Comparison of ENCODE assay signal across 17 mouse cellular contexts in the genomic region with DNA sequence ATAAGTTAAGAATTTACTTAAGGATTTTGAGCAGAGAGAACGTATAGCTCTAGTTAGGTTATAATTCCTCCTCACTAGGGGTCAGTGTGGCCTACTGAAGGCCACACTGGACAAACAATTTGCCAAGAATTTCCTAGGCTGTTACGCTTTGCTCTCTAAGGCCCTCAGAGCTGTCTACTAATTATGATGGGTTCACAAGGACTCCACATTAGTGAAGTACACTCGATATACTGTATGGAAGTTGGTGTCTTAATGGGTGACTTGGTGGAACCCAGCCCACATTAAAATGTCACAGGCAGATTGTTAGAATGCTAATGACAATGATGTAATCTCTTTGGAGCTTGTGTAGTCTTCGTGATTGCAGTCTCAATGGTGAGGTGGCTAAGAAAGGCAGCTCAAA.
DNase-seq lines count a peak whose midpoint lies in the region; ATAC-seq and TF ChIP-seq lines count a peak whose summit lies in the region.
"Had no signal": no experiment of that assay in that cellular context is flagged by ENCODE, and none has a peak within 500 bp of the region (broad histone marks: within the 10 kb centered on the region; RNA-seq: fewer than 3 reads in every experiment).

No protein-coding gene starts in this region.

- no peaks in the 10 kb centered on the region for H3K27me3 ChIP-seq in heart, embryonic 13.5 days (replicated peaks)
- no peaks in the 10 kb centered on the region for H3K27me3 ChIP-seq in liver, postnatal 0 days (ENCODE audit: insufficient read depth, low read length)
- H3K27me3 ChIP-seq in liver, embryonic 12.5 days (replicated peaks): no peaks in the 10 kb centered on the region
- H3K27me3 ChIP-seq: midbrain, embryonic 15.5 days had no signal

- no peak overlapping the region for H3K4me3 ChIP-seq in heart, embryonic 13.5 days
- no peak overlapping the region for H3K4me3 ChIP-seq in liver, postnatal 0 days (ENCODE audit: low read depth, low read length)
- no peak overlapping the region for H3K4me3 ChIP-seq in liver, embryonic 12.5 days
- no peak overlapping the region for H3K4me3 ChIP-seq in olfactory bulb, adult 2 months (ENCODE audit: insufficient read depth, low read depth, low read length)
- H3K4me3 ChIP-seq: hindbrain, embryonic 10.5 days; limb, embryonic 10.5 days; midbrain, embryonic 15.5 days had no signal

- no peak for TF ChIP-seq POLR2A in olfactory bulb, adult 2 months (IDR thresholded peaks at IDR 0.05; ENCODE audit: insufficient read depth, low read depth, low read length)

- H3K36me3 ChIP-seq in heart, embryonic 13.5 days: no peaks in the 10 kb centered on the region
- H3K36me3 ChIP-seq in liver, postnatal 0 days (replicated peaks; ENCODE audit: insufficient read depth, low read length): no peaks in the 10 kb centered on the region
- H3K36me3 ChIP-seq in liver, embryonic 12.5 days: no peaks in the 10 kb centered on the region
- H3K36me3 ChIP-seq: hindbrain, embryonic 10.5 days; limb, embryonic 10.5 days; midbrain, embryonic 15.5 days had no signal

- H3K9ac ChIP-seq in heart, embryonic 13.5 days: no peak overlapping the region
- H3K9ac ChIP-seq in liver, postnatal 0 days (replicated peaks): no peak overlapping the region
- H3K9ac ChIP-seq in liver, embryonic 12.5 days: no peak overlapping the region
- H3K9ac ChIP-seq: liver, embryonic 14.5 days; midbrain, embryonic 15.5 days had no signal

- peak overlapping the region; percentile 85 for H3K27ac ChIP-seq in heart, embryonic 13.5 days (replicated peaks)
- no peak overlapping the region for H3K27ac ChIP-seq in liver, postnatal 0 days (ENCODE audit: low read depth)
- no peak overlapping the region for H3K27ac ChIP-seq in liver, embryonic 12.5 days
- peak overlapping the region; percentile 27; the same call in 1 of the 2 replicates for H3K27ac ChIP-seq in olfactory bulb, adult 2 months (ENCODE audit: insufficient read depth, low read depth, low read length)
- H3K27ac ChIP-seq: hindbrain, embryonic 10.5 days; limb, embryonic 10.5 days; liver, embryonic 14.5 days; macrophage; midbrain, embryonic 15.5 days had no signal

- intact Hi-C loops in heart, postnatal 25 days (cut with DNase I): no loop called here

- H3K9me3 ChIP-seq in heart, embryonic 13.5 days: no peaks in the 10 kb centered on the region
- H3K9me3 ChIP-seq in liver, postnatal 0 days (ENCODE audit: low read length): no peaks in the 10 kb centered on the region
- H3K9me3 ChIP-seq in liver, embryonic 12.5 days (replicated peaks): no peaks in the 10 kb centered on the region
- H3K9me3 ChIP-seq: hindbrain, embryonic 10.5 days; limb, embryonic 10.5 days; midbrain, embryonic 15.5 days had no signal

- peak; percentile 42 for DNase-seq in cerebellum, adult 9-10 months
- DNase-seq in cerebellum, adult 8-10 months: no peak
- no peak for DNase-seq in heart, postnatal 25 days (ENCODE audit: low spot score)
- DNase-seq in liver, postnatal 0 days: no peak
- DNase-seq in retina, postnatal 1 day: no peak
- DNase-seq: adrenal gland, postnatal 10 days; gastrocnemius, postnatal 14 days; spleen, adult 18-20 months; thymus, postnatal 36 days had no signal

- 0 out of 2 replicates have a peak, but pooled peaks have one; percentile 12 for TF ChIP-seq CTCF in liver, postnatal 0 days (IDR thresholded peaks at IDR 0.05; ENCODE audit: low read depth)
- no peak for TF ChIP-seq CTCF in olfactory bulb, adult 2 months (IDR thresholded peaks at IDR 0.05; ENCODE audit: insufficient read depth, low read depth, low read length)

- no peak overlapping the region for H3K4me2 ChIP-seq in heart, embryonic 13.5 days
- H3K4me2 ChIP-seq in liver, postnatal 0 days (ENCODE audit: low read depth, low read length): no peak overlapping the region
- no peak overlapping the region for H3K4me2 ChIP-seq in liver, embryonic 12.5 days
- H3K4me2 ChIP-seq: midbrain, embryonic 15.5 days had no signal

- ATAC-seq in heart, embryonic 13.5 days (ENCODE audit: extremely low read depth, insufficient number of reproducible peaks, low FRiP score, low TSS enrichment): no peak
- no peak for ATAC-seq in liver, postnatal 0 days
- no peak for ATAC-seq in liver, embryonic 12.5 days
- ATAC-seq: midbrain, embryonic 15.5 days had no signal

- TF ChIP-seq EP300 in liver, postnatal 0 days (IDR thresholded peaks at IDR 0.05; ENCODE audit: low read depth): no peak

- 47% methylated on average over 4 of the region's 4 CpGs for WGBS in heart, embryonic 13.5 days
- WGBS in liver, postnatal 0 days (ENCODE audit: insufficient replicate concordance): 70% methylated on average over 4 of the region's 4 CpGs
- WGBS in liver, embryonic 12.5 days (ENCODE audit: insufficient replicate concordance): 67% methylated on average over 4 of the region's 4 CpGs
- WGBS in olfactory bulb, adult 2 months: 49% methylated on average over 4 of the region's 4 CpGs

- peaks cover 16% of the 10 kb centered on the region for H3K4me1 ChIP-seq in heart, embryonic 13.5 days
- H3K4me1 ChIP-seq in liver, postnatal 0 days (ENCODE audit: insufficient read depth): no peaks in the 10 kb centered on the region
- H3K4me1 ChIP-seq in liver, embryonic 12.5 days: no peaks in the 10 kb centered on the region
- peaks cover 3% of the 10 kb centered on the region for H3K4me1 ChIP-seq in olfactory bulb, adult 2 months (ENCODE audit: control insufficient read depth, insufficient read depth, low read length)
- H3K4me1 ChIP-seq: hindbrain, embryonic 10.5 days; limb, embryonic 10.5 days had no signal

Comparison
In these comparisons a context has a peak if more than half of its experiments do, and no peak if none do; other contexts are left out.
1. H3K27ac ChIP-seq: peak in heart, embryonic 13.5 days (single experiment) and olfactory bulb, adult 2 months (single experiment); none in liver, postnatal 0 days (single experiment) and liver, embryonic 12.5 days (single experiment).